In genomic region chr11:95231688-95232328, GRCm38 (mm10) we compare ENCODE assay signal across 9 mouse cellular contexts. TPM values are rescaled to one million over a fixed set of nuclear protein-coding genes. Genes with fewer than 3 reads are reported as not detected.
DNase-seq lines count a peak whose midpoint lies in the region; ATAC-seq lines count a peak whose summit lies in the region.
"Had no signal": no experiment of that assay in that cellular context is flagged by ENCODE, and none has a peak within 500 bp of the region (broad histone marks: within the 10 kb centered on the region; RNA-seq: fewer than 3 reads in every experiment).

No protein-coding gene starts in this region.

- ATAC-seq in forebrain, embryonic 15.5 days (replicated peaks): peak; percentile 64; the same call in 1 of the 2 replicates

- H3K27me3 ChIP-seq in forebrain, embryonic 15.5 days: no peaks in the 10 kb centered on the region

- DNase-seq in MEL-GATA-1-ER (ENCODE audit: extremely low read depth, low read depth): peak; percentile 12
- peak; percentile 36 for DNase-seq in c-Kit-positive CD71-positive TER-119-positive erythroid progenitor cells, embryonic 14.5 days (ENCODE audit: low spot score)
- peak; percentile 87 for DNase-seq in heart, postnatal 4 days
- DNase-seq in layer of hippocampus, postnatal 36 days: peak; percentile 48 to 58
- DNase-seq in lung, postnatal 25 days (ENCODE audit: low spot score): peak; percentile 46
- peak; percentile 78 for DNase-seq in retina, postnatal 1 day
- DNase-seq in thymus, postnatal 36 days: peak; percentile 57 to 69

- peak overlapping the region; percentile 32 for H3K4me2 ChIP-seq in forebrain, embryonic 15.5 days (replicated peaks)

- no peaks in the 10 kb centered on the region for H3K36me3 ChIP-seq in forebrain, embryonic 15.5 days

- H3K9ac ChIP-seq in forebrain, embryonic 15.5 days (replicated peaks): no peak overlapping the region

- 0 out of 2 replicates have a peak overlapping the region, but pooled peaks have one; percentile 13 for H3K4me3 ChIP-seq in forebrain, embryonic 15.5 days

- no peak overlapping the region for H3K27ac ChIP-seq in forebrain, embryonic 15.5 days (replicated peaks)
- H3K27ac ChIP-seq: macrophage had no signal

- whole genome bisulfite sequencing in forebrain, embryonic 15.5 days: 7% methylated on average over 24 of the region's 24 CpGs

- H3K9me3 ChIP-seq in forebrain, embryonic 15.5 days: no peaks in the 10 kb centered on the region

- H3K4me1 ChIP-seq in forebrain, embryonic 15.5 days: 0 out of 2 replicates have a peak, but pooled peaks cover 4% of the 10 kb centered on the region

RNA-seq across cellular contexts. Expression of gene Tac4, which starts 29.5 kb away (rescaled TPM):
- polyA plus RNA-seq in forebrain, embryonic 15.5 days (2015; fragmentation: Nextera tagmentation; extraction: Ambion mirVana): not detected in 2 replicates
- not detected for total RNA-seq in heart, postnatal 4 days (2021)
- not detected for total RNA-seq in layer of hippocampus, postnatal 36 days (2021)
- polyA plus RNA-seq: macrophage had no signal

Comparison
In these comparisons a context has a peak if more than half of its experiments do, and no peak if none do; other contexts are left out.
1. DNase-seq: peak in every context shown above with its lines; median percentile 87 in heart, postnatal 4 days; 78 in retina, postnatal 1 day; 63 in thymus, postnatal 36 days; 53 in layer of hippocampus, postnatal 36 days; 46 in lung, postnatal 25 days; 36 in c-Kit-positive CD71-positive TER-119-positive erythroid progenitor cells, embryonic 14.5 days; 12 in MEL-GATA-1-ER.